7 mouse cellular contexts compared by ENCODE assay signal in genomic region chr5:96209916-96210583, GRCm38 (mm10). TPM values are rescaled to one million over a fixed set of nuclear protein-coding genes. Genes with fewer than 3 reads are reported as not detected.
A peak's percentile ranks its signal among the peaks of the same experiment; 100 is the strongest.
DNase-seq lines count a peak whose midpoint lies in the region; ATAC-seq and TF ChIP-seq lines count a peak whose summit lies in the region.

No protein-coding gene starts in this region.

- H3K4me2 ChIP-seq in intestine, postnatal 0 days (replicated peaks; ENCODE audit: low read depth) = peak overlapping the region; percentile 71
- peak overlapping the region; percentile 70 for H3K4me2 ChIP-seq in midbrain, embryonic 12.5 days (replicated peaks)

- TF ChIP-seq POLR2A in small intestine, adult 2 months (IDR thresholded peaks at IDR 0.05; ENCODE audit: low read depth, low read length) = peak; percentile 85

- H3K4me1 ChIP-seq in embryonic facial prominence, embryonic 10.5 days = peaks cover 16% of the 10 kb centered on the region
- 0 out of 2 replicates have a peak, but pooled peaks cover 4% of the 10 kb centered on the region for H3K4me1 ChIP-seq in intestine, postnatal 0 days (replicated peaks; ENCODE audit: control insufficient read depth, insufficient read depth, low read length)
- peaks cover 13% of the 10 kb centered on the region for H3K4me1 ChIP-seq in midbrain, embryonic 12.5 days
- H3K4me1 ChIP-seq in small intestine, adult 2 months (ENCODE audit: control insufficient read depth, insufficient read depth, insufficient read length, low read length) = 0 out of 2 replicates have a peak, but pooled peaks cover 3% of the 10 kb centered on the region

- peak; percentile 99 for ATAC-seq in intestine, postnatal 0 days
- peak; percentile 90 for ATAC-seq in midbrain, embryonic 12.5 days (ENCODE audit: low FRiP score, low read depth)

- no peaks in the 10 kb centered on the region for H3K9me3 ChIP-seq in embryonic facial prominence, embryonic 10.5 days
- no peaks in the 10 kb centered on the region for H3K9me3 ChIP-seq in intestine, postnatal 0 days (ENCODE audit: control insufficient read depth)
- no peaks in the 10 kb centered on the region for H3K9me3 ChIP-seq in midbrain, embryonic 12.5 days

- peak overlapping the region; percentile 88 for H3K27ac ChIP-seq in embryonic facial prominence, embryonic 10.5 days (replicated peaks)
- peak overlapping the region; percentile 76 for H3K27ac ChIP-seq in intestine, postnatal 0 days (ENCODE audit: low read depth, low read length)
- H3K27ac ChIP-seq in midbrain, embryonic 12.5 days (replicated peaks) = peak overlapping the region; percentile 67
- peak overlapping the region; percentile 74 for H3K27ac ChIP-seq in small intestine, adult 2 months (ENCODE audit: insufficient read depth, low read depth, low read length)

- H3K4me3 ChIP-seq in embryonic facial prominence, embryonic 10.5 days = peak overlapping the region; percentile 85
- H3K4me3 ChIP-seq in intestine, postnatal 0 days (ENCODE audit: low read depth, low read length) = peak overlapping the region; percentile 80
- H3K4me3 ChIP-seq in midbrain, embryonic 12.5 days = peak overlapping the region; percentile 74
- H3K4me3 ChIP-seq in small intestine, adult 2 months (ENCODE audit: low read depth, low read length) = peak overlapping the region; percentile 90

- no peak for TF ChIP-seq CTCF in intestine, postnatal 0 days (IDR thresholded peaks at IDR 0.05; ENCODE audit: low read depth)
- TF ChIP-seq CTCF in small intestine, adult 2 months (IDR thresholded peaks at IDR 0.05; ENCODE audit: extremely low read depth, insufficient read length, insufficient replicate concordance, low read depth, low read length) = no peak

- peak; percentile 95 for DNase-seq in adrenal gland, postnatal 10 days
- peak; percentile 93 for DNase-seq in embryonic facial prominence, embryonic 10.5 days (ENCODE audit: low spot score)
- peak; percentile 51 for DNase-seq in gonadal fat pad, adult 2 months (ENCODE audit: low read depth)
- DNase-seq in left cerebral cortex, postnatal 4 days = peak; percentile 92

- intact Hi-C loops in left cerebral cortex, postnatal 4 days (cut with DNase I) = loop anchor here (5.0 kb wide), 1 partner anchor 48 kb away; the partner anchor contains the start of gene Cnot6l

- under 1% methylated on average over 35 of the region's 35 CpGs for WGBS in embryonic facial prominence, embryonic 10.5 days
- under 1% methylated on average over 35 of the region's 35 CpGs for WGBS in intestine, postnatal 0 days
- WGBS in midbrain, embryonic 12.5 days = under 1% methylated on average over 35 of the region's 35 CpGs
- under 1% methylated on average over 35 of the region's 35 CpGs for WGBS in small intestine, adult 2 months

- H3K36me3 ChIP-seq in embryonic facial prominence, embryonic 10.5 days (replicated peaks) = peaks cover 13% of the 10 kb centered on the region; the same call in 1 of the 2 replicates
- H3K36me3 ChIP-seq in intestine, postnatal 0 days (ENCODE audit: control insufficient read depth, insufficient read depth) = peaks cover 7% of the 10 kb centered on the region; the same call in 1 of the 2 replicates
- peaks cover 4% of the 10 kb centered on the region for H3K36me3 ChIP-seq in midbrain, embryonic 12.5 days
- H3K36me3 ChIP-seq in small intestine, adult 2 months (ENCODE audit: control insufficient read depth, insufficient read depth, low read length) = 0 out of 2 replicates have a peak, but pooled peaks cover 4% of the 10 kb centered on the region

- no peaks in the 10 kb centered on the region for H3K27me3 ChIP-seq in embryonic facial prominence, embryonic 10.5 days (replicated peaks; ENCODE audit: low read depth, poor library complexity, severe bottlenecking)
- no peaks in the 10 kb centered on the region for H3K27me3 ChIP-seq in intestine, postnatal 0 days (replicated peaks; ENCODE audit: control insufficient read depth, insufficient read depth, low read length)
- no peaks in the 10 kb centered on the region for H3K27me3 ChIP-seq in midbrain, embryonic 12.5 days
- no peaks in the 10 kb centered on the region for H3K27me3 ChIP-seq in small intestine, adult 2 months (ENCODE audit: control insufficient read depth, insufficient read depth, low read length)

- peak overlapping the region; percentile 59 for H3K9ac ChIP-seq in intestine, postnatal 0 days (ENCODE audit: low read depth, low read length)
- peak overlapping the region; percentile 77 for H3K9ac ChIP-seq in midbrain, embryonic 12.5 days (replicated peaks)

RNA-seq across cellular contexts. Expression of gene Mrpl1, which starts 0.8 kb away (rescaled TPM):
- total RNA-seq in adrenal gland, postnatal 10 days (2021) = 10 to 100 TPM; 24.1 to 27.5 TPM
- 24.0 and 24.1 TPM in 2 replicates for polyA plus RNA-seq in embryonic facial prominence, embryonic 10.5 days (2016; fragmentation: Nextera tagmentation; extraction: Ambion mirVana)
- 3.5 and 3.8 TPM in 2 replicates for polyA plus RNA-seq in gonadal fat pad, adult 2 months (2012; rRNA removed)
- 16.4 and 17.3 TPM in 2 replicates for polyA plus RNA-seq in intestine, postnatal 0 days (2015; fragmentation: Nextera tagmentation; extraction: Ambion mirVana)
- 10 to 100 TPM; 15.7 to 16.5 TPM for total RNA-seq in left cerebral cortex, postnatal 4 days (2021)
- 20.5 and 22.5 TPM in 2 replicates for polyA plus RNA-seq in midbrain, embryonic 12.5 days (2016; fragmentation: Nextera tagmentation; extraction: Ambion mirVana)
- polyA plus RNA-seq in small intestine, adult 2 months (2012; rRNA removed) = 0.77 and 1.3 TPM in 2 replicates

RNA-seq across cellular contexts. Expression of gene Cnot6l, which starts 46.1 kb away (rescaled TPM):
- total RNA-seq in adrenal gland, postnatal 10 days (2021) = 10 to 100 TPM; 81.8 to 95.3 TPM
- polyA plus RNA-seq in embryonic facial prominence, embryonic 10.5 days (2016; fragmentation: Nextera tagmentation; extraction: Ambion mirVana) = 12.3 and 13.9 TPM in 2 replicates
- 10.3 and 15.1 TPM in 2 replicates for polyA plus RNA-seq in gonadal fat pad, adult 2 months (2012; rRNA removed)
- polyA plus RNA-seq in intestine, postnatal 0 days (2015; fragmentation: Nextera tagmentation; extraction: Ambion mirVana) = 17.0 and 18.3 TPM in 2 replicates
- total RNA-seq in left cerebral cortex, postnatal 4 days (2021) = 10 to 100 TPM; 68.5 to 72.6 TPM
- polyA plus RNA-seq in midbrain, embryonic 12.5 days (2016; fragmentation: Nextera tagmentation; extraction: Ambion mirVana) = 12.4 and 16.8 TPM in 2 replicates
- 0.90 and 3.0 TPM in 2 replicates for polyA plus RNA-seq in small intestine, adult 2 months (2012; rRNA removed)

Comparison
In these comparisons a context has a peak if more than half of its experiments do, and no peak if none do; other contexts are left out.
1. Peak in every context shown above with its lines: DNase-seq, ATAC-seq, H3K4me3 ChIP-seq and H3K27ac ChIP-seq.